23 mouse cellular contexts compared by ENCODE assay signal in the genomic region with DNA sequence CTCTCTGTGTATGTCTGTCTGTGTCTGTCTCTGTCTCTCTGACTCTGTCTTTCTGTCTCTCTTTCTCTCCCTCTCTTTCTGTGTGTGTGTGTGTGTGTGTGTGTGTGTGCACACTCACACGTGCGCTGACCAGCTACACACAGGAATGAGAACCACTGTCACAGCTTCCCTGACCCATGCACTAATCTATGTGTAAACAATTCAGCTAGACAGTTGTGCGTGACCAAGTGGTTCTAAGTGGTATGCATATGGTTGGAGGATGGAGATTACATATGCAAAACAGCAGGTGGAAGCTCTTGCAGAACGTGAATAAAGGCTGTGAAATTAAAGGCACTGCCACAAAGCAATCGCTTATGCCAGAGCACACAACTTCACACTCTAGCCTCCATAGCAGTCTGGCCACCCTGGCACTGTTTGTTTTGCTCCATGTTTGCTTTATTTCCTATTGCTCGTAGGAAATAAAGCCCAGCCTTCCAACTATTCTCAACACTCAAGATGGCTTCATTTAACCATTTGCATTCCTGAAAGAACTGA. TPM values are rescaled to one million over a fixed set of nuclear protein-coding genes. Genes with fewer than 3 reads are reported as not detected.
DNase-seq lines count a peak whose midpoint lies in the region; ATAC-seq and TF ChIP-seq lines count a peak whose summit lies in the region.
"Had no signal": no experiment of that assay in that cellular context is flagged by ENCODE, and none has a peak within 500 bp of the region (broad histone marks: within the 10 kb centered on the region; RNA-seq: fewer than 3 reads in every experiment).

No protein-coding gene starts in this region.

- H3K9ac ChIP-seq in heart, embryonic 12.5 days, result no peak overlapping the region
- no peak overlapping the region for H3K9ac ChIP-seq in midbrain, embryonic 12.5 days (replicated peaks)
- H3K9ac ChIP-seq in midbrain, embryonic 14.5 days (replicated peaks; ENCODE audit: low read length), result no peak overlapping the region
- no peak overlapping the region for H3K9ac ChIP-seq in stomach, embryonic 14.5 days (replicated peaks; ENCODE audit: low read depth, low read length)
- H3K9ac ChIP-seq in stomach, postnatal 0 days (ENCODE audit: low read length), result no peak overlapping the region
- H3K9ac ChIP-seq: embryonic facial prominence, embryonic 13.5 days; heart, embryonic 15.5 days; liver, embryonic 12.5 days; liver, postnatal 0 days had no signal

- WGBS in heart, embryonic 12.5 days, result 67% methylated on average over 6 of the region's 6 CpGs
- WGBS in midbrain, embryonic 12.5 days, result 40% methylated on average over 6 of the region's 6 CpGs
- WGBS in midbrain, embryonic 14.5 days, result 39% methylated on average over 6 of the region's 6 CpGs
- WGBS in stomach, embryonic 14.5 days, result 54% methylated on average over 6 of the region's 6 CpGs
- WGBS in stomach, postnatal 0 days, result 42% methylated on average over 6 of the region's 6 CpGs
- 72% methylated on average over 6 of the region's 6 CpGs for WGBS in embryonic facial prominence, embryonic 10.5 days

- peak; percentile 6 for DNase-seq in heart, adult 11 months
- no peak for DNase-seq in midbrain, embryonic 14.5 days
- no peak for DNase-seq in stomach, postnatal 0 days (ENCODE audit: low spot score)
- no peak for DNase-seq in embryonic facial prominence, embryonic 10.5 days (ENCODE audit: low spot score)
- DNase-seq: adrenal gland, postnatal 14 days; cerebellum, adult 11-12 months; cerebellum, adult 9-11 months; embryo, embryonic 11 days; gastrocnemius, postnatal 10 days; kidney, adult 9 months; kidney, postnatal 10 days; layer of hippocampus, postnatal 36 days; left cerebral cortex, postnatal 4 days; liver, postnatal 0 days; right cerebral cortex, postnatal 4 days had no signal

- TF ChIP-seq EP300 in stomach, postnatal 0 days (optimal IDR thresholded peaks at IDR 0.05), result no peak

- TF ChIP-seq CTCF in stomach, postnatal 0 days (IDR thresholded peaks at IDR 0.05; ENCODE audit: low read depth), result no peak

- H3K4me2 ChIP-seq in heart, embryonic 12.5 days, result no peak overlapping the region
- H3K4me2 ChIP-seq in midbrain, embryonic 12.5 days (replicated peaks), result no peak overlapping the region
- no peak overlapping the region for H3K4me2 ChIP-seq in midbrain, embryonic 14.5 days (ENCODE audit: low read length)
- H3K4me2 ChIP-seq in stomach, embryonic 14.5 days (replicated peaks; ENCODE audit: low read depth, low read length), result no peak overlapping the region
- no peak overlapping the region for H3K4me2 ChIP-seq in stomach, postnatal 0 days (replicated peaks; ENCODE audit: low read depth)
- H3K4me2 ChIP-seq: embryonic facial prominence, embryonic 13.5 days; heart, embryonic 15.5 days; liver, embryonic 12.5 days had no signal

- ATAC-seq in heart, embryonic 12.5 days (ENCODE audit: insufficient number of reproducible peaks, low FRiP score), result no peak
- ATAC-seq in midbrain, embryonic 12.5 days (ENCODE audit: low FRiP score, low read depth), result peak; percentile 78
- ATAC-seq in midbrain, embryonic 14.5 days (ENCODE audit: low FRiP score, low TSS enrichment), result no peak
- ATAC-seq in stomach, embryonic 14.5 days (ENCODE audit: insufficient number of reproducible peaks, insufficient read depth, low FRiP score, low read depth), result 0 out of 2 replicates have a peak, but pooled peaks have one; percentile 37
- ATAC-seq in stomach, postnatal 0 days (ENCODE audit: low FRiP score, low TSS enrichment), result no peak
- ATAC-seq: intestine, embryonic 16.5 days; liver, embryonic 12.5 days; liver, postnatal 0 days; Patski had no signal

- H3K4me1 ChIP-seq in heart, embryonic 12.5 days (replicated peaks), result peaks cover 5% of the 10 kb centered on the region; the same call in 1 of the 2 replicates
- no peaks in the 10 kb centered on the region for H3K4me1 ChIP-seq in midbrain, embryonic 12.5 days
- 0 out of 2 replicates have a peak, but pooled peaks cover 3% of the 10 kb centered on the region for H3K4me1 ChIP-seq in midbrain, embryonic 14.5 days (ENCODE audit: control insufficient read depth, insufficient read depth, low read length)
- H3K4me1 ChIP-seq in stomach, embryonic 14.5 days (ENCODE audit: control insufficient read depth, insufficient read depth, low read length), result peaks cover 6% of the 10 kb centered on the region
- no peaks in the 10 kb centered on the region for H3K4me1 ChIP-seq in stomach, postnatal 0 days (replicated peaks; ENCODE audit: control insufficient read depth, insufficient read depth)
- H3K4me1 ChIP-seq in embryonic facial prominence, embryonic 10.5 days, result peaks cover 6% of the 10 kb centered on the region
- H3K4me1 ChIP-seq: heart, embryonic 15.5 days; liver, embryonic 12.5 days had no signal

- H3K27ac ChIP-seq in heart, embryonic 12.5 days (ENCODE audit: poor library complexity, severe bottlenecking), result no peak overlapping the region
- no peak overlapping the region for H3K27ac ChIP-seq in midbrain, embryonic 12.5 days (replicated peaks)
- H3K27ac ChIP-seq in midbrain, embryonic 14.5 days (replicated peaks; ENCODE audit: low read depth, low read length), result no peak overlapping the region
- no peak overlapping the region for H3K27ac ChIP-seq in stomach, embryonic 14.5 days (ENCODE audit: low read length)
- no peak overlapping the region for H3K27ac ChIP-seq in stomach, postnatal 0 days (replicated peaks)
- H3K27ac ChIP-seq in embryonic facial prominence, embryonic 10.5 days (replicated peaks), result no peak overlapping the region
- H3K27ac ChIP-seq: embryonic facial prominence, embryonic 13.5 days; heart, embryonic 15.5 days; liver, embryonic 12.5 days had no signal

- H3K27me3 ChIP-seq in heart, embryonic 12.5 days (replicated peaks), result no peaks in the 10 kb centered on the region
- no peaks in the 10 kb centered on the region for H3K27me3 ChIP-seq in midbrain, embryonic 12.5 days
- H3K27me3 ChIP-seq in midbrain, embryonic 14.5 days (ENCODE audit: control insufficient read depth, insufficient read depth, low read length), result no peaks in the 10 kb centered on the region
- H3K27me3 ChIP-seq in stomach, embryonic 14.5 days (ENCODE audit: control insufficient read depth, insufficient read depth, low read length), result no peaks in the 10 kb centered on the region
- H3K27me3 ChIP-seq in stomach, postnatal 0 days (ENCODE audit: control insufficient read depth, insufficient read depth, low read length), result no peaks in the 10 kb centered on the region
- no peaks in the 10 kb centered on the region for H3K27me3 ChIP-seq in embryonic facial prominence, embryonic 10.5 days (replicated peaks; ENCODE audit: low read depth, poor library complexity, severe bottlenecking)
- H3K27me3 ChIP-seq: embryonic facial prominence, embryonic 13.5 days; heart, embryonic 15.5 days; Patski had no signal

- H3K36me3 ChIP-seq in heart, embryonic 12.5 days, result no peaks in the 10 kb centered on the region
- H3K36me3 ChIP-seq in midbrain, embryonic 12.5 days, result no peaks in the 10 kb centered on the region
- no peaks in the 10 kb centered on the region for H3K36me3 ChIP-seq in midbrain, embryonic 14.5 days (ENCODE audit: control insufficient read depth, insufficient read depth, low read length)
- H3K36me3 ChIP-seq in stomach, embryonic 14.5 days (ENCODE audit: control insufficient read depth, insufficient read depth, low read length), result no peaks in the 10 kb centered on the region
- H3K36me3 ChIP-seq in stomach, postnatal 0 days (ENCODE audit: control insufficient read depth, insufficient read depth, low read length), result no peaks in the 10 kb centered on the region
- no peaks in the 10 kb centered on the region for H3K36me3 ChIP-seq in embryonic facial prominence, embryonic 10.5 days (replicated peaks)
- H3K36me3 ChIP-seq: embryonic facial prominence, embryonic 13.5 days; heart, embryonic 15.5 days; liver, embryonic 12.5 days had no signal

- H3K4me3 ChIP-seq in heart, embryonic 12.5 days, result no peak overlapping the region
- no peak overlapping the region for H3K4me3 ChIP-seq in midbrain, embryonic 12.5 days
- no peak overlapping the region for H3K4me3 ChIP-seq in midbrain, embryonic 14.5 days (replicated peaks; ENCODE audit: low read depth, low read length)
- H3K4me3 ChIP-seq in stomach, embryonic 14.5 days (ENCODE audit: low read depth, low read length), result no peak overlapping the region
- H3K4me3 ChIP-seq in stomach, postnatal 0 days (ENCODE audit: low read depth, low read length), result no peak overlapping the region
- no peak overlapping the region for H3K4me3 ChIP-seq in embryonic facial prominence, embryonic 10.5 days
- H3K4me3 ChIP-seq: embryonic facial prominence, embryonic 13.5 days; heart, embryonic 15.5 days; liver, embryonic 12.5 days had no signal

- no peaks in the 10 kb centered on the region for H3K9me3 ChIP-seq in heart, embryonic 12.5 days (replicated peaks)
- H3K9me3 ChIP-seq in midbrain, embryonic 12.5 days, result no peaks in the 10 kb centered on the region
- no peaks in the 10 kb centered on the region for H3K9me3 ChIP-seq in midbrain, embryonic 14.5 days (ENCODE audit: control insufficient read depth, low read length)
- H3K9me3 ChIP-seq in stomach, embryonic 14.5 days (ENCODE audit: control insufficient read depth, low read depth, low read length), result no peaks in the 10 kb centered on the region
- H3K9me3 ChIP-seq in stomach, postnatal 0 days (ENCODE audit: control insufficient read depth, low read length), result no peaks in the 10 kb centered on the region
- no peaks in the 10 kb centered on the region for H3K9me3 ChIP-seq in embryonic facial prominence, embryonic 10.5 days
- H3K9me3 ChIP-seq: embryonic facial prominence, embryonic 13.5 days; heart, embryonic 15.5 days; liver, embryonic 12.5 days had no signal

RNA-seq across cellular contexts. Expression of a gene that starts 24.2 kb away (rescaled TPM):
- 0.17 and 0.32 TPM in 2 replicates for polyA plus RNA-seq in heart, embryonic 12.5 days (2016; fragmentation: Nextera tagmentation; extraction: Ambion mirVana)
- polyA plus RNA-seq in midbrain, embryonic 12.5 days (2016; fragmentation: Nextera tagmentation; extraction: Ambion mirVana), result 0.60 and 0.77 TPM in 2 replicates
- polyA plus RNA-seq in midbrain, embryonic 14.5 days (2014; fragmentation: Nextera tagmentation; extraction: Ambion mirVana), result 0.13 and 0.29 TPM in 2 replicates
- polyA plus RNA-seq in stomach, embryonic 14.5 days (2014; fragmentation: Nextera tagmentation; extraction: Ambion mirVana), result 2.7 and 2.8 TPM in 2 replicates
- 9.0 and 10.4 TPM in 2 replicates for polyA plus RNA-seq in stomach, postnatal 0 days (2015; fragmentation: Nextera tagmentation; extraction: Ambion mirVana)
- polyA plus RNA-seq in embryonic facial prominence, embryonic 10.5 days (2016; fragmentation: Nextera tagmentation; extraction: Ambion mirVana), result 0.78 and 0.83 TPM in 2 replicates

Comparison
In these comparisons a context has a peak if more than half of its experiments do, and no peak if none do; other contexts are left out.
1. ATAC-seq: peak in midbrain, embryonic 12.5 days (single experiment) and stomach, embryonic 14.5 days (single experiment); none in heart, embryonic 12.5 days (single experiment), midbrain, embryonic 14.5 days (single experiment) and stomach, postnatal 0 days (single experiment).